Mouse (Mus musculus): Measurements from ENCODE around the gene Leo1.

Gene Leo1

DNA sequence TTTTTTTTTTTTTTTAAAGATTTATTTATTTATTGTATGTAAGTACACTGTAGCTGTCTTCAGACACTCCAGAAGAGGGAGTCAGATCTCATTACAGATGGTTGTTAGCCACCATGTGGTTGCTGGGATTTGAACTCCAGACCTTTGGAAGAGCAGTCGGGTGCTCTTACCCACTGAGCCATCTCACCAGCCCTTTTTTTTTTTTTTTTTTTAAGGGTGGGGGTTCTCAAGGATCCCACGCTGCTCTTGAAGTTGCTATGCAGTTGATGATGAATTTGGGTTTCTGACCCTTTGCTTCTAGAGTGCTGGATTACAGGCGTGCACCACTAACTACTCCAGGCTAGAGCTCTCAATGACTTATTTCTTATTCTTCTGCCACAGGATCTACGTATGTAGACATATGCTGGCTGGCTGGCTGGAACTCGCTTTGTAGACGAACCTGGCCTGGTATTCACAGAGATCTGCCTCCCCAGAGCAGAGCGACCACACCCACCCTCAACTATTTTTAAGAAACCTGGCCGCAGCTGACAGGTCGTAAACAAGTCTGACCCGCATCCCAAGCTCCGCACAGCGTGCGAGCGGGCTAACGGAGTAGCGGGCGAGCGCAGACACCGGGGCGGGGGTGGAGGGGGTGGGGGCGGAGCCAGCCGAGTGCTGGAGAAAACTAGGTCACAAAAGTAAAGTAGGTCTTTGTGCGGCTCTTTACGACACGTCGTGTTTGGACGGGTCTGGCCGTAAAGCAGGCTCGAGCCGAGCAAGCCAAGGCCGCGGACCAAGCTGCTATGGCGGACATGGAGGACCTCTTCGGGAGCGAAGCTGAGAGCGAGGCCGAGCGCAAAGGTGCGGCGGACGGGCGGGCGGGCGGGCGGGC, at the start of gene Leo1:
Leo1 (plus strand) TSS at position 729 of the 871 bp plus-strand sequence.
- DNase-seq (ENCODE audit: low spot score in 2 of 2) = peak; percentile 74 to 82

DNA sequence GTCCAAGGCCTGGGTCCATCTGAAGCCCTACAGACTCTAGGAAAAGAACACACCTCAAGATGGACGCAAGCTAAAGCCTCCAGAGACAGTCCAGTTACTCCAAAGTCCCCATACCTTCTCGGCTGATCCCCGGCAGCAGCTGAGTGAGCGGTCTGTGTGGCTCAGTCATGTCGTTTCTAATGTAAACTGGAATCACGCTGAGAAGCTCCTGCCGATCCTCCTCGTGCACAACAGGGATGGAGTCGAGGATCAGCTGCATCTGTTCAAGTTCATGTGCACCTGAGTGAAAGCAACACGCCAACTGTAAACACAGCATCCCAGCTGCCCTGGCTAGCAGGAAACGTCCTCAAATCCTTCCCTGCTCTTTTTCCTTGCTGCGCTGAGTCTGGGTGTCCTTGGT, 48.1 kb upstream of the Leo1 start:
- DNase-seq (ENCODE audit: low spot score in 2 of 2) = no peak

GRCm38 (mm10) chr9:75395971-75396370, 45.4 kb upstream of the Leo1 start:
- no peak for DNase-seq (ENCODE audit: low spot score in 2 of 2)

DNA sequence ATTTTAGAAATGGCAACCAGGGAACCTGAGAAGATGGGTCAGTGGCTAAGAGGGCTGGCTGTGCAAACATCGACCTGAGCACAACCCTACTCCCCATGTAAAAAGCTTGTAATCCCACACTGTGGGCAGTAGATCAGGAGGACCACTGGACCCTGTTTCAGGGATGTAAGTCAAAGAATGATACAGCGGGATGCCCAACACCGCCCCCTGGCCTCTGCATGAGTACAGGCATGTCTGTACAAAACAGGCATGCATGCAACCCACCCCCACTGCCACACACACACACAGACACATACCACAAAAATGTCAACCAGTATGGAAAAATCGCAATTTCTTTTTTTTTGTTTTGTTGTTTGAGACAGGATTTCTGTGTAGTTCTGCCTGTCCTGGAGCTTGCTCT, 42.3 kb upstream of the Leo1 start:
- no peak for DNase-seq (ENCODE audit: low spot score in 2 of 2)

DNA sequence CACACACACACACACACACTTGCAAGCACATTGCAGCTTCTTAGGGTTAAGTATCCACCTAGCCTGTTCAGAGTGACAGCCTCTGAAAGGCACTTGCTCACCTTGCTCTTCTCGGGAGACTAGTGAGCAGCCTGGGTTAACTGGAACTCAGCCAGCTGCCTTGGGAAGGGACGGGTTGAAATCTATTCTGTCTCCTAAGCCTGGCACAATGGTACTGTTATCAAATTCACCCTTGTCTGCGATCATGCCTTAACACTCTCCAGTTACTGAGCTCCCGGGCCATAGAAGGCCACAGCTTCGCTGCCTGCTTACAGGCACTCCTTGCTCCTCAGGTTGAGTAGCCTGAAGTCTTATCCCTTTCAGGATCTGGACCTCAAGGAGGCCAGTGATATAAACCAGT, 40.7 kb upstream of the Leo1 start:
- DNase-seq (ENCODE audit: low spot score in 2 of 2) = no peak

DNA sequence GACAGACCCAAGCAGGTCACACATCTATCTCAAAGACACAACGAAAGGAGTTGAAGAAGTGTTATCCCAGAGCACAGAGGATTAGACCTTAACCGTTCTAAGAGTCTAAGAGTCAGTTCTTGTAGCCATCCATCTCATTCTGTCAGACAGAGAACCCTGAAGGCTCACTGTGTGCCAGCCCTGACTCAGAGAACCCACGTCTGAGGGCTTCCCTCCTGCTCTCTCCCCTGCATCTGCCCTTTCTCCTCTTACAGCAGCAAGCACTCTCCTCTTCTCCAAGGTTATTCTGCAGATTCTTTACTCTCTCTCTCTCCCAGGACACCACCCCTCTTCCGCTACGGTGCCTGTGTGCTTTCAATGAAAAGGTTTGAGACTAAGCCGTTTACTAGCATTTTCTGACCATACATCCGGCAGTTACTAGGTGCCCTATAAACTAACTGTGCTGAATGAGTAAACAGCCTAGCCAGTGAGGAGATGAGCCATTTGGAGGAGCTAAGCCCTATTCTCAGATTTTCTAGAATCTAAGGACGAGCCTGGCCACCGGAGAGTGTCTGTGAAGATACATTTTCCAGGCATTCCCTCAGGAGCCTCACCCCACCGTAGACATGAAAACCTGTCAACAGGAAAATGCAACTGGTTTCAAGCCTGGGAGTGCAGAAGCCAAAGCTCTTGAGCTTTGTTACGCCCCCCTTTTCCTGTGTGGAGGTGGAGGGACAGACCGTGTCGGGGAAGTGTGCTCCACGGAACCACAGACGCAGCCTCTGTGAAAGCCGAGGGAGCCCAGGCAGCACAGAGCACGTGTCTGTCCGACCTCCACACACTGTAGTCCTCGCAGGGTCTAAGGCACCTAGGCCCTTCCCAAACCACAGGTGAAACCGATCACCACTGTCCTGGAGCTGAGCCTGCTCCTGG, 39.5 kb upstream of the Leo1 start:
- DNase-seq (ENCODE audit: low spot score in 2 of 2) = no peak

DNA sequence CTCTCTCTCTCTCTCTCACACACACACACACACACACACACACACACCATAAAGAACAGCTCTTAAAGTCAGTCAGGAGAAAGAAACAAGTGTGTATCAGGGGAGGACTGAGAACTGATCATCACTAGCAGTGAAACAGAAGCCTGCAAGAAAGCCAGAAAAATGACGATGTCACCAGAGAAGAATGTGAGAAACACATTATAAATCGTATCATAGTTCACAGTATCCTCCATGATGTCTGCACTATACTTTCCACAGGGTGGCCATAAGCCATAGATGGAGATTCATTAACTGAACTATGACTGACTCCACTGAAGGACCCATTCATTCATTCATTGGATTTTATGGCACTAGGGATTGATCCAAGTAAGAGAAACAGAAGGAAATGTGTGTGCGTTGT, 37.8 kb upstream of the Leo1 start:
- DNase-seq (ENCODE audit: low spot score in 2 of 2) = no peak

DNA sequence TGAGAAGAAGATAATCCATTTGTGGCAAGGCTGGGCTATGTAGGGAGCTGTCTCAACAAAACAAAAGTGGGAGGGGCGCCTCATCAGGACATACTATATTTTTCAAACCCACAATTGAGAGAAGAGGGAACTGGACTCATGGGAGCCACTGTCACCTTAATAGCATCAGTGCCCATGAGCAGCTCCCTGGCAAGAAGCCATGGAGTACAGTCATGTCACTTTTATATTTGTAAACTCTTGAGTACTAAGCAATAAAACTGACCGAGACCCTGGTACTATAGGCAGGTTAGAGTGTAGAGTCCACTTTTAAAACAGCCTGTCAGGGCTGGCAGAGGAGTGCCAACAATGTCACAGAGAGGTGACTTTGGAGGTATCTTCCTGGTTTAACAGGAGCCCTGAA, 35.2 kb upstream of the Leo1 start:
- DNase-seq (ENCODE audit: low spot score in 2 of 2) = no peak

- peak; percentile 30 to 38 for DNase-seq (ENCODE audit: low spot score in 2 of 2)
These were observed 33.5 kb upstream of the Leo1 start for GRCm38 (mm10) chr9:75407803-75408202.

DNA sequence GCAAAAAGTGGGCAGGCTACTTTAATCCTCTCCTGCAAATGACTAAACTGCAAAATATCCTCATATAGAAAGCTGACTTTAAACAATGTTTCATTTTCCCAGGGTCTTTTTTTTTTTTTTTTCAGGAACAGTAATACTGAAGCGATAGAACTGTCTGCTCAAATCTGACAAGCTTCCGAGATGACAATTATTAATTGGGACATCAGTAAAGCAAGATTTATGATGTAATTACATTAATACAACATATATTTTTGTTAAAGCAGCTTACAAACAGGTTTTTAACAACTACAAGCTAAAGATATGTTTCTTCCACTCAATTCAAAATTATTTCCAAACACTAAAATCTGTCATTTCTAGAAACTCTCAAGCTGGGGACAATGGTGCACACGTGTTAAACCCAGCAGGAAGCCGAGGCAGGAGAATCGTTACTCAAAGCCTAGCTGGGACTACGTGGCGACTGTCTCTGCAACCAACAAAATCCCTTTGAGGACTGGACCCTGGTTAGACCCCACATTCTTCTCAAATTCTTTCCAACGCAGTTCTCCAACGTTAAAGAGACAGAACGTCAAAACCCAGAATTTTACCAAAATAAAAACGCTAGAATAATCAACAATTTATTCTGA, 33.0 kb upstream of the Leo1 start:
- no peak for DNase-seq (ENCODE audit: low spot score in 2 of 2)

- peak; percentile 69 to 77 for DNase-seq (ENCODE audit: low spot score in 2 of 2)
These were observed 32.1 kb upstream of the Leo1 start for GRCm38 (mm10) chr9:75409031-75409851.

- peak; percentile 96 to 98 for DNase-seq (ENCODE audit: low spot score in 2 of 2)
These were observed 31.4 kb upstream of the Leo1 start, which contains the start of gene Mapk6 for GRCm38 (mm10) chr9:75409852-75410378. Gene Mapk6, minus strand, starts transcription at chr9:75410005.

GRCm38 (mm10) chr9:75410868-75411487, 30.3 kb upstream of the Leo1 start:
- DNase-seq (ENCODE audit: low spot score in 2 of 2) = no peak

- DNase-seq (ENCODE audit: low spot score in 2 of 2) = no peak
These were observed 29.7 kb upstream of the Leo1 start for GRCm38 (mm10) chr9:75411584-75411983.

- DNase-seq (ENCODE audit: low spot score in 2 of 2) = no peak
These were observed 28.1 kb upstream of the Leo1 start for GRCm38 (mm10) chr9:75413206-75413605.

GRCm38 (mm10) chr9:75414204-75414603, 27.1 kb upstream of the Leo1 start:
- DNase-seq (ENCODE audit: low spot score in 2 of 2) = no peak

- DNase-seq (ENCODE audit: low spot score in 2 of 2) = no peak
These were observed 19.1 kb upstream of the Leo1 start for GRCm38 (mm10) chr9:75422251-75422691.

- DNase-seq (ENCODE audit: low spot score in 2 of 2) = no peak
These were observed 17.6 kb upstream of the Leo1 start for GRCm38 (mm10) chr9:75423683-75424082.

DNA sequence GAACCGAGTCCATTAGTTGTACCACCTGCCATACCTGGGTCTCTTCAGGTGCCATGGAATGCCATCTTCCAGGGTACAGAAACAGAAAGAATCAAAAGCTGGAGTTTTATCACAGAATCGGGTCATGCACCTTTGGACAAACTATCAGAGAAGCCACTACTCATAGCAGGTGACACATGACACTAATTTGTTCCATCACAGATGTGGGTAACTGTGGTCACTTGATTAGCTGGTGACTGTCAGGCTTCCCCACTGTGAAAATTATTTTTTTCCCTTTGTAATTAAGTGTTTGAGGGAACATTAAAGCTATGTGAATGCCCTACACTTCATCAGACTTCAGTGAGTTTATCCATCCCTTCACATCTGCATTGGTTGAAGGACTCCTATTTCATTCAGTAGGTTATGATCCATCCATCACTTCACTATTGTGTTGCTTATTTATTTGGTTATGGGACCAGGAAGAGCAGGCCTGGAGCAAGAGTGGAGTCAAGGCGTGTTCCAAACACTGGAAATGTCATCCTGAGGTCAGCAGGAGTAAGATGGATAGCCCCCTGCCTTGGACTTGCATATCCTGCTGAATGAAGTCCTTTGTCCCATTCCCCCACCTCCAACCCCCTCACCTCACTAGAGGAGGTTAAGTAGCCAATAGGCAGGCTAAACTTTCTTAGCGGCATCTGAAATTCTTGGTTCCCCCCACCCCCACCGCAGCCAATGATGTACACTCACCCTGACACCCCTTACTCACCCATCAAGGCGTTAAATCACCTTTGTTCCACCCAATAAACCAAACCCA, 16.8 kb upstream of the Leo1 start:
- no peak for DNase-seq (ENCODE audit: low spot score in 2 of 2)

Measured in urinary bladder, adult 18-20 months (tissue).